Mouse (Mus musculus) midbrain, embryonic 12.5 days (tissue): ENCODE measurements at regions not wholly inside any gene's neighbourhood (a gene's known extent, or its start where the extent isn't known, plus 50 kb on each side); places are given as distances from the start of the nearest gene placed in this dataset.

Experiments
- ATAC-seq: fragments of 200-750 bp; cut with Nextera tagmentation; 2 replicates; pipeline ENCODE4 v1.8.0; 2017; ENCODE audit warnings: low read depth, moderate TSS enrichment, moderate library complexity; ENCODE audit not compliant: low FRiP score
- H3K27ac ChIP-seq: fragments of 300-500 bp; sonication (generic); replicated peaks from 2 replicates; pipeline ENCODE4 v1.5.1; 2016; ENCODE audit warnings: mild to moderate bottlenecking
- H3K27me3 ChIP-seq: fragments of 300-500 bp; sonication (generic); 2 replicates; pipeline ENCODE4 v1.6.1; 2016; ENCODE audit warnings: mild to moderate bottlenecking
- H3K36me3 ChIP-seq: fragments of 300-500 bp; sonication (generic); 2 replicates; pipeline ENCODE4 v1.6.1; 2016
- H3K4me1 ChIP-seq: fragments of 300-500 bp; sonication (generic); 2 replicates; pipeline ENCODE4 v1.6.1; 2016
- H3K4me2 ChIP-seq: fragments of 300-500 bp; sonication (generic); replicated peaks from 2 replicates; pipeline ENCODE4 v1.6.1; 2016; ENCODE audit warnings: mild to moderate bottlenecking, moderate library complexity
- H3K4me3 ChIP-seq: fragments of 300-500 bp; sonication (generic); 2 replicates; pipeline ENCODE4 v1.5.1; 2016; ENCODE audit warnings: mild to moderate bottlenecking
- H3K9ac ChIP-seq: fragments of 300-500 bp; sonication (generic); replicated peaks from 2 replicates; pipeline ENCODE4 v1.6.1; 2016; ENCODE audit warnings: mild to moderate bottlenecking, moderate library complexity
- H3K9me3 ChIP-seq: fragments of 300-500 bp; sonication (generic); 2 replicates; pipeline ENCODE4 v1.6.1; 2016; ENCODE audit warnings: mild to moderate bottlenecking
- WGBS: fragments of 180-500 bp; shearing (Covaris S2); methylation state at CpG from one replicate; pipeline ENCODE4 v1.1.7; 2016; 5-methylcytosine and 5-hydroxymethylcytosine counted together

- Histone ChIP-seq H3K9me3 (no peaks in the 10 kb centered on the region), H3K36me3 (no peaks in the 10 kb centered on the region), H3K4me3 (no peak overlapping the region), H3K27ac (no peak overlapping the region), H3K4me1 (no peaks in the 10 kb centered on the region), H3K27me3 (no peaks in the 10 kb centered on the region), H3K9ac (no peak overlapping the region), H3K4me2 (no peak overlapping the region)
- 91% methylated on average over 1 of the region's 1 CpGs for WGBS
- ATAC-seq: no peak
Observed at GRCm38 (mm10) chr2:128452582-128452981, 138.4 kb upstream of the Spdye4c start.

DNA sequence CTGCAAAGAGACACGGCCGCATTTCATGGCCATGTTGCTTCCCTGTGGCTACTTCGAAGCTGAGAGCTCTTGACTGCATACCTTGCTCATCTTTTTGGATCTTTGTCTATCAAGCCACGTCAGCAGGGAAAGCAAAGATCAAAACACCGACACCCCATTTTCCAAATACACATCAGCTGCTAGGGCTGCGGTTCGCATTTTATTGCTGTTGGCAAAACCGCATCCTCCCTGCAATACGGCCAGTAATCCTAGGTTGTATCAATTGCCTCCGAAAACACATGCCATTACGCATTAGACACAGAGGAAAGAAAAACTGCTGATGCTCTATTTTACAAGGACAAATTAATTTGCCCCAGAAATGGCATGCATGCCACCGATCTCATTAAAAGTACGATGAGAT lies 136.5 kb upstream of the Spdye4c start:
- WGBS: 93% methylated on average over 13 of the region's 13 CpGs
- no peak overlapping the region for H3K27ac ChIP-seq
- no peaks in the 10 kb centered on the region for H3K36me3 ChIP-seq

GRCm38 (mm10) chr2:128457591-128458209 lies 133.3 kb upstream of the Spdye4c start:
- H3K27me3 ChIP-seq: no peaks in the 10 kb centered on the region
- no peak overlapping the region for H3K27ac ChIP-seq
- no peak overlapping the region for H3K9ac ChIP-seq
- H3K4me3 ChIP-seq: no peak overlapping the region
- 83% methylated on average over 6 of the region's 6 CpGs for WGBS
- no peaks in the 10 kb centered on the region for H3K36me3 ChIP-seq
- H3K4me2 ChIP-seq: no peak overlapping the region
- H3K9me3 ChIP-seq: no peaks in the 10 kb centered on the region
- H3K4me1 ChIP-seq: no peaks in the 10 kb centered on the region
- no peak for ATAC-seq

More for the DNA sequence above, 136.5 kb upstream of the Spdye4c start:
- Histone ChIP-seq H3K9me3 (no peaks in the 10 kb centered on the region), H3K27me3 (no peaks in the 10 kb centered on the region), H3K4me1 (no peaks in the 10 kb centered on the region), H3K4me3 (no peak overlapping the region), H3K4me2 (no peak overlapping the region), H3K9ac (no peak overlapping the region)
- no peak for ATAC-seq

- H3K27me3 ChIP-seq: no peaks in the 10 kb centered on the region
- H3K4me3 ChIP-seq: no peak overlapping the region
- no peak overlapping the region for H3K9ac ChIP-seq
- no peaks in the 10 kb centered on the region for H3K9me3 ChIP-seq
- no peaks in the 10 kb centered on the region for H3K36me3 ChIP-seq
- H3K27ac ChIP-seq: no peak overlapping the region
- 84% methylated on average over 6 of the region's 6 CpGs for WGBS
- H3K4me1 ChIP-seq: no peaks in the 10 kb centered on the region
- no peak for ATAC-seq
- H3K4me2 ChIP-seq: no peak overlapping the region
Observed at GRCm38 (mm10) chr2:128465214-128465984, 125.6 kb upstream of the Spdye4c start.

DNA sequence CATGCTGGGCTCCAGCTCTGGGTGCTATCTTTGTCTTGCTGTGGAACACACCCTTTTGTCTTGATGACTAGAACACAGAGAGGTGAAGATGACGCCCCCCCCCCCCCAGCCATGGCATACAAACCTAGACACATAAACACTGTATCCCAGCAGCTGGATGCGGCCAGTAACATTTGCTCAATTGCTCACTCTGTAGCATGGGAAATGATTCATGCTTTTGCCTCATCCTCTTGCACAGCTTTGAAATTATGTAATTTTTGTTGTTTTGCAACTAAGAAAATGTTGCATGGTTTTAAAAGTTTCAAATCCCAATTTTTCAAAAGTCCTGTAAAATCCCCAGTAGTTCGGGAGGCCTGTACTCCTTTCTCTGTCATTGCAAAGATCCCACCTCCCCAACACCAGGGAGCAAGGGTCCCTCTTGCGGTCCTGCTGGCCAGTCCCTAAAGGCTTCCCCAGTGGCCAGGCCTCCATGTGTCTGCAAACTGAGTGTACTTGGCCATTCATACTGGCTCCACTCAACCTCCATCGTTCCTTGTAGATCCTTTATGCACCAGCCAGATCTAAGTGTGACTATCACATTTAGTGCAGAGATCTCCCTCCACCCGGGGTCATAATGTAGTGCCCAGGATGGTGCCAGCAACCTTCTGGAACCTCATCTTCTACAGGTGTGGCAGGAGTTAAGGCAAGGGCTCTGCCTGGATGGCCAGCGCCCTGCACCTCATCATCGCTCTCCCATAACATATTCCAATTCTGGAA lies 123.3 kb upstream of the Spdye4c start:
- Histone ChIP-seq H3K27ac (no peak overlapping the region), H3K9me3 (no peaks in the 10 kb centered on the region), H3K9ac (no peak overlapping the region), H3K36me3 (no peaks in the 10 kb centered on the region), H3K27me3 (no peaks in the 10 kb centered on the region), H3K4me1 (no peaks in the 10 kb centered on the region), H3K4me3 (no peak overlapping the region), H3K4me2 (no peak overlapping the region)
- 88% methylated on average over 8 of the region's 8 CpGs for whole genome bisulfite sequencing
- no peak for ATAC-seq

- no peak for ATAC-seq
- Histone ChIP-seq H3K4me2 (no peak overlapping the region), H3K27me3 (no peaks in the 10 kb centered on the region), H3K9ac (no peak overlapping the region), H3K36me3 (no peaks in the 10 kb centered on the region), H3K4me1 (no peaks in the 10 kb centered on the region), H3K9me3 (no peaks in the 10 kb centered on the region), H3K27ac (no peak overlapping the region), H3K4me3 (no peak overlapping the region)
- WGBS: 66% methylated on average over 2 of the region's 2 CpGs
Observed at GRCm38 (mm10) chr2:128468323-128468722, 122.7 kb upstream of the Spdye4c start.

DNA sequence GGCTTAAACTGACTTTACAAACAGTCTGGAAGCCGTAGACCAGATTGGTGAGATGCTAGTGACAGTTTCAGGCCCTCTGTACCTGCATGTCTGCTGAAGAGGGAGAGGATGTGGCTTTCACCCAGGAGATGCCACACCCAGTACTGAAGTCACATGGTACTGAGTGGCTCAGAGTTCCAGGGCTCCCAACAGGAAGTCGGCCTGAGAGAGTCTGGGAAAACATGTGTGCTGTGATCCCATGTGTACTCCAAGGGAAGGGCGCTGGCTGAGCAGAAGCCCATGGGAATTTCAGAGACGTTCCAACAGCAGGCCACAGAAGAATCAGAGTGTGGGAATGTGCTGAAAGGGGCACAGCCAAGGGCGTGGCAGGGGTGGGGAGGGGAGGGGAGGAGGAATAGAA lies 120.7 kb upstream of the Spdye4c start:
- 57% methylated on average over 5 of the region's 5 CpGs for WGBS
- no peak for ATAC-seq
- H3K4me3 ChIP-seq: no peak overlapping the region
- no peaks in the 10 kb centered on the region for H3K36me3 ChIP-seq
- H3K9ac ChIP-seq: no peak overlapping the region
- H3K4me1 ChIP-seq: no peaks in the 10 kb centered on the region
- no peak overlapping the region for H3K4me2 ChIP-seq
- no peak overlapping the region for H3K27ac ChIP-seq
- H3K27me3 ChIP-seq: no peaks in the 10 kb centered on the region
- H3K9me3 ChIP-seq: no peaks in the 10 kb centered on the region

GRCm38 (mm10) chr2:128473241-128473954 lies 117.6 kb upstream of the Spdye4c start:
- no peak for ATAC-seq
- Histone ChIP-seq H3K36me3 (no peaks in the 10 kb centered on the region), H3K9me3 (no peaks in the 10 kb centered on the region), H3K4me2 (no peak overlapping the region), H3K9ac (no peak overlapping the region), H3K4me1 (no peaks in the 10 kb centered on the region), H3K4me3 (no peak overlapping the region), H3K27me3 (no peaks in the 10 kb centered on the region), H3K27ac (no peak overlapping the region)
- WGBS: 78% methylated on average over 13 of the region's 13 CpGs

GRCm38 (mm10) chr2:128473997-128474396 lies 117.0 kb upstream of the Spdye4c start:
- no peak for ATAC-seq
- no peak overlapping the region for H3K9ac ChIP-seq
- H3K4me1 ChIP-seq: no peaks in the 10 kb centered on the region
- no peak overlapping the region for H3K4me3 ChIP-seq
- no peak overlapping the region for H3K4me2 ChIP-seq
- H3K36me3 ChIP-seq: no peaks in the 10 kb centered on the region
- 82% methylated on average over 7 of the region's 7 CpGs for WGBS
- no peak overlapping the region for H3K27ac ChIP-seq
- H3K9me3 ChIP-seq: no peaks in the 10 kb centered on the region
- no peaks in the 10 kb centered on the region for H3K27me3 ChIP-seq

DNA sequence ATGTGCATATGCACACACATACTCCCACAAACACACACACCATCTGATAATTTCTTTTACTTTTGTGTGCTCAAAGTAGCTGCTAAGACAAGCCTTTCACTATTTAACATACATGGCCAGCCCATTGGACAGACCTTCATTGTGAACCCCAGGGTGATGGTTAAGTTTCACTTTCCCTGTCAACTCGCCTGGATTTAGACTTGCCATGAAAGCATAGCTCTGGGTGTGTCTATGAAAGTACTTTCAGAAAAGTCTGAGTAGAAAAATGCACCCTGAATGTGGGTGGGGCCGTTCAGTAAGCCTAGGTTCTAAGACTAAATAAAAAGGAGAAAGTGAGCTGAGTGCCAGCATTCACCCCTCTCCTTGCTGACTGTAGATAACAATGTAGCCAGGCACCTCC lies 113.8 kb upstream of the Spdye4c start:
- 72% methylated on average over 2 of the region's 2 CpGs for WGBS
- H3K4me2 ChIP-seq: no peak overlapping the region
- H3K4me3 ChIP-seq: no peak overlapping the region
- H3K27ac ChIP-seq: no peak overlapping the region
- H3K9me3 ChIP-seq: no peaks in the 10 kb centered on the region
- no peak for ATAC-seq
- H3K27me3 ChIP-seq: no peaks in the 10 kb centered on the region
- H3K4me1 ChIP-seq: no peaks in the 10 kb centered on the region
- H3K36me3 ChIP-seq: no peaks in the 10 kb centered on the region
- no peak overlapping the region for H3K9ac ChIP-seq

DNA sequence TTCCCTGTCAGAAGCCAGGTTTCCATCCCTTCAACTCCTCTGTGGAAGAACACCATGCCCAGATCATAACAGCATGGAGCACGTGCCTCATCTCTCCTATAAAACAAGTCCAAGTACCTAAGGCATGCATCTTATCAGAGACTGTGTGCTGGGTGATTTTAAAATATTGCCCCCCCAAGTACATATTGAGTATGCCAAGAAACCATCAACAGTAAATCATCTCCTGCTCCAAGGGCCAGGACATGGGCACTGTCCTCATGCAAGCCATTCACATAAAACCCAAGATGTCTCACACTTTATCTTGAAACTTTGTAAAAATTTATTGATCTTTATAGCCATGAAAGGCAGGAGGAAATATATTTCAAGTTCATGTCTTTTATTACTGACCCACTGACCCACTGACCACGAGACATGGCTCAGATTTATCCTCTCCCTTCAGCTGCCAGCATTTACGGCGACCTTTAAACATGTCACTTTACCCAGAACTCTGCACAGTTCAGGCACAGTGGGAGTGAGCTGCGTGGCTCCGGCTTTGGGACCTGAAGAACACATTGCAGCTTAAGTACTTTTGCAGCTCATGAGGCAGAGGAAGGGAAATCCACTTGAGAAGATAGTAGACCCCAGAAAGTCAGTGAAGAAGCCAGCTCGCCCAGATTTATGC lies 99.7 kb upstream of the Spdye4c start:
- no peaks in the 10 kb centered on the region for H3K4me1 ChIP-seq
- no peaks in the 10 kb centered on the region; the same call in 1 of the 2 replicates for H3K27me3 ChIP-seq
- H3K4me3 ChIP-seq: no peak overlapping the region
- WGBS: 84% methylated on average over 7 of the region's 7 CpGs
- H3K36me3 ChIP-seq: no peaks in the 10 kb centered on the region
- ATAC-seq: no peak
- H3K27ac ChIP-seq: no peak overlapping the region
- H3K9ac ChIP-seq: no peak overlapping the region
- no peaks in the 10 kb centered on the region for H3K9me3 ChIP-seq
- no peak overlapping the region for H3K4me2 ChIP-seq
